Comparison of ENCODE assay signal across 8 mouse cellular contexts in genomic region chr19:24452441-24452898, GRCm38 (mm10). TPM values are rescaled to one million over a fixed set of nuclear protein-coding genes. Genes with fewer than 3 reads are reported as not detected.
DNase-seq lines count a peak whose midpoint lies in the region; ATAC-seq and TF ChIP-seq lines count a peak whose summit lies in the region.

No protein-coding gene starts in this region.

- TF ChIP-seq CTCF in layer of hippocampus, adult 2 months (conservative IDR thresholded peaks at IDR 0.05): peak; percentile 57

- peak; percentile 14; the same call in 1 of the 2 replicates for ATAC-seq in hindbrain, embryonic 14.5 days (ENCODE audit: low FRiP score)
- peak; percentile 54; the same call in 1 of the 2 replicates for ATAC-seq in midbrain, embryonic 16.5 days

- H3K9me3 ChIP-seq in hindbrain, embryonic 14.5 days (ENCODE audit: control insufficient read depth, low read length): no peaks in the 10 kb centered on the region
- H3K9me3 ChIP-seq in midbrain, embryonic 16.5 days (replicated peaks; ENCODE audit: control insufficient read depth, low read length, poor library complexity, severe bottlenecking): no peaks in the 10 kb centered on the region

- H3K27ac ChIP-seq in layer of hippocampus, adult 2 months: peak overlapping the region; percentile 90
- H3K27ac ChIP-seq in hindbrain, embryonic 14.5 days: peak overlapping the region; percentile 46; the same call in 1 of the 2 replicates
- 0 out of 2 replicates have a peak overlapping the region, but pooled peaks have one; percentile 31 for H3K27ac ChIP-seq in midbrain, embryonic 16.5 days (ENCODE audit: low read length)

- no peak overlapping the region for H3K4me3 ChIP-seq in layer of hippocampus, adult 2 months
- no peak overlapping the region for H3K4me3 ChIP-seq in hindbrain, embryonic 14.5 days (replicated peaks; ENCODE audit: low read length)
- H3K4me3 ChIP-seq in midbrain, embryonic 16.5 days (ENCODE audit: low read depth, low read length): no peak overlapping the region

- 25% methylated on average over 3 of the region's 3 CpGs for WGBS in hindbrain, embryonic 14.5 days
- WGBS in midbrain, embryonic 16.5 days: 8% methylated on average over 3 of the region's 3 CpGs

- no peaks in the 10 kb centered on the region for H3K36me3 ChIP-seq in hindbrain, embryonic 14.5 days (replicated peaks; ENCODE audit: control insufficient read depth, insufficient read depth)
- H3K36me3 ChIP-seq in midbrain, embryonic 16.5 days (ENCODE audit: control insufficient read depth, insufficient read depth, low read length): no peaks in the 10 kb centered on the region

- no peak for DNase-seq in layer of hippocampus, adult 2 months (ENCODE audit: low spot score in 2 of 2)
- no peak for DNase-seq in layer of hippocampus, postnatal 10 days (ENCODE audit: low spot score in 2 of 2)
- DNase-seq in embryo, embryonic 9.5 days (ENCODE audit: extremely low spot score): peak; percentile 54
- peak; percentile 41 for DNase-seq in hindbrain, embryonic 14.5 days (ENCODE audit: low spot score)
- DNase-seq in urinary bladder, postnatal 25 days (ENCODE audit: low spot score): no peak
- no peak for DNase-seq in lung, postnatal 25 days (ENCODE audit: low spot score)
- no peak for DNase-seq in frontal cortex, adult 2 months (ENCODE audit: extremely low spot score in 1 of 2, low spot score in 1 of 2)

- H3K4me1 ChIP-seq in hindbrain, embryonic 14.5 days (replicated peaks; ENCODE audit: control insufficient read depth, insufficient read depth, low read length): peaks cover 15% of the 10 kb centered on the region
- peaks cover 7% of the 10 kb centered on the region; the same call in 1 of the 2 replicates for H3K4me1 ChIP-seq in midbrain, embryonic 16.5 days (ENCODE audit: control insufficient read depth, insufficient read depth, low read length)

- H3K27me3 ChIP-seq in hindbrain, embryonic 14.5 days (ENCODE audit: control insufficient read depth, insufficient read depth, low read length): no peaks in the 10 kb centered on the region
- no peaks in the 10 kb centered on the region for H3K27me3 ChIP-seq in midbrain, embryonic 16.5 days (ENCODE audit: control insufficient read depth, insufficient read depth, low read depth, low read length)

- no peak overlapping the region for H3K4me2 ChIP-seq in hindbrain, embryonic 14.5 days (replicated peaks)
- no peak overlapping the region for H3K4me2 ChIP-seq in midbrain, embryonic 16.5 days (ENCODE audit: low read length)

- H3K9ac ChIP-seq in hindbrain, embryonic 14.5 days: no peak overlapping the region
- no peak overlapping the region for H3K9ac ChIP-seq in midbrain, embryonic 16.5 days (ENCODE audit: low read depth, low read length)

RNA-seq across cellular contexts. Expression of gene Fam122a, which starts 24.7 kb away (rescaled TPM):
- total RNA-seq in layer of hippocampus, adult 2 months (2021): 10 to 100 TPM; 33.9 to 34.6 TPM
- total RNA-seq in layer of hippocampus, postnatal 10 days (2021): 10 to 100 TPM; 33.3 to 35.4 TPM
- 56.0 and 61.1 TPM in 2 replicates for polyA plus RNA-seq in hindbrain, embryonic 14.5 days (2014; fragmentation: Nextera tagmentation; extraction: Ambion mirVana)
- 52.7 and 52.9 TPM in 2 replicates for polyA plus RNA-seq in midbrain, embryonic 16.5 days (2015; fragmentation: Nextera tagmentation; extraction: Ambion mirVana)
- polyA plus RNA-seq in frontal cortex, adult 2 months (2012; rRNA removed): 25.1 and 25.9 TPM in 2 replicates

Comparison
In these comparisons a context has a peak if more than half of its experiments do, and no peak if none do; other contexts are left out.
1. DNase-seq: peak in embryo, embryonic 9.5 days (single experiment) and hindbrain, embryonic 14.5 days (single experiment); none in layer of hippocampus, adult 2 months (0 of 2), layer of hippocampus, postnatal 10 days (0 of 2), urinary bladder, postnatal 25 days (single experiment), lung, postnatal 25 days (single experiment) and frontal cortex, adult 2 months (0 of 2).
2. H3K27ac ChIP-seq: peak in every context shown above with its lines; median percentile 90 in layer of hippocampus, adult 2 months; 46 in hindbrain, embryonic 14.5 days; 31 in midbrain, embryonic 16.5 days.